Mouse (Mus musculus): Measurements from ENCODE around the gene Spred2.

DNA sequence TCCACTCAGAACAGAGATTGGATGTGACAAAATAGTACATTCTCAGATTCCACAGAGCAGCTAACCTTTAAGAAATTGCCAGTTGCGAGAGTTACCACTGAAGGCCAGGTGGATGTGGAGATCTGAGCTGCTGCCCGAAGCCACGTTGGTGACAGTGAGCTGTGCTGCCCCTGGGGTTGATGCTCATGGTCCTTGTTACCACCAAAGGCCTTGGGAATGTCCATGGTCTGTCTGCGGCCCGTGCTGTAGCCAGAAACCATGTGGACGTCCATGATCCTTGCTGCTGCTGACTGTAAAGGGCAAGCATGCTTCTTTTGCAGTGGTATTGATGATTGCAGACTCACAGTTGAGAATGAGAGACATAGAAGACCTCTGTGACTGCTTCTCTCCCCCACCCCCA lies 104.2 kb downstream of the Spred2 start:
- TF ChIP-seq EP300 (IDR thresholded peaks at IDR 0.05; ENCODE audit: low read depth) (no peak), CTCF (IDR thresholded peaks at IDR 0.05; ENCODE audit: low read depth) (no peak)
